8 mouse cellular contexts compared by ENCODE assay signal in genomic region chr13:44673967-44674357, GRCm38 (mm10). TPM values are rescaled to one million over a fixed set of nuclear protein-coding genes. Genes with fewer than 3 reads are reported as not detected.
DNase-seq lines count a peak whose midpoint lies in the region; ATAC-seq lines count a peak whose summit lies in the region.

No protein-coding gene starts in this region.

- H3K36me3 ChIP-seq in midbrain, embryonic 15.5 days (replicated peaks), result no peaks in the 10 kb centered on the region
- no peaks in the 10 kb centered on the region for H3K36me3 ChIP-seq in midbrain, embryonic 11.5 days (ENCODE audit: control insufficient read depth, insufficient read depth, low read length)
- H3K36me3 ChIP-seq in limb, embryonic 12.5 days, result no peaks in the 10 kb centered on the region
- H3K36me3 ChIP-seq in stomach, embryonic 16.5 days (ENCODE audit: control insufficient read depth, insufficient read depth, low read length), result no peaks in the 10 kb centered on the region

- H3K4me2 ChIP-seq in midbrain, embryonic 15.5 days, result peak overlapping the region; percentile 9; the same call in 1 of the 2 replicates
- no peak overlapping the region for H3K4me2 ChIP-seq in midbrain, embryonic 11.5 days
- H3K4me2 ChIP-seq in limb, embryonic 12.5 days, result peak overlapping the region; percentile 52
- peak overlapping the region; percentile 44 for H3K4me2 ChIP-seq in stomach, embryonic 16.5 days (ENCODE audit: low read depth, low read length)

- H3K4me1 ChIP-seq in midbrain, embryonic 15.5 days, result 0 out of 2 replicates have a peak, but pooled peaks cover 3% of the 10 kb centered on the region
- H3K4me1 ChIP-seq in midbrain, embryonic 11.5 days (ENCODE audit: control insufficient read depth, insufficient read depth, low read length), result no peaks in the 10 kb centered on the region
- peaks cover 14% of the 10 kb centered on the region for H3K4me1 ChIP-seq in limb, embryonic 12.5 days (replicated peaks)
- H3K4me1 ChIP-seq in stomach, embryonic 16.5 days (ENCODE audit: control insufficient read depth, insufficient read depth, low read length), result peaks cover 9% of the 10 kb centered on the region; the same call in 1 of the 2 replicates

- H3K9me3 ChIP-seq in midbrain, embryonic 15.5 days, result no peaks in the 10 kb centered on the region
- no peaks in the 10 kb centered on the region for H3K9me3 ChIP-seq in midbrain, embryonic 11.5 days (ENCODE audit: control insufficient read depth, low read length)
- no peaks in the 10 kb centered on the region for H3K9me3 ChIP-seq in limb, embryonic 12.5 days
- no peaks in the 10 kb centered on the region for H3K9me3 ChIP-seq in stomach, embryonic 16.5 days (replicated peaks; ENCODE audit: control insufficient read depth, low read length)

- intact Hi-C loops in left cerebral cortex, postnatal 25 days (cut with DNase I), result no loop called here

- H3K27me3 ChIP-seq in midbrain, embryonic 15.5 days (replicated peaks), result no peaks in the 10 kb centered on the region
- no peaks in the 10 kb centered on the region for H3K27me3 ChIP-seq in midbrain, embryonic 11.5 days (ENCODE audit: control insufficient read depth, insufficient read depth, low read length)
- H3K27me3 ChIP-seq in limb, embryonic 12.5 days, result peaks cover 20% of the 10 kb centered on the region
- H3K27me3 ChIP-seq in stomach, embryonic 16.5 days (ENCODE audit: control insufficient read depth, insufficient read depth, low read length), result 0 out of 2 replicates have a peak, but pooled peaks cover 3% of the 10 kb centered on the region

- ATAC-seq in cerebellum, adult (ENCODE audit: insufficient number of reproducible peaks, low FRiP score, low TSS enrichment), result peak; percentile 52
- no peak for ATAC-seq in midbrain, embryonic 15.5 days (replicated peaks)
- no peak for ATAC-seq in midbrain, embryonic 11.5 days (ENCODE audit: low FRiP score)
- no peak for ATAC-seq in limb, embryonic 12.5 days (ENCODE audit: insufficient number of reproducible peaks, insufficient read depth, low FRiP score, low TSS enrichment, low read depth)
- ATAC-seq in stomach, embryonic 16.5 days (ENCODE audit: insufficient read depth, low FRiP score), result no peak

- WGBS in midbrain, embryonic 15.5 days, result 35% methylated on average over 12 of the region's 12 CpGs
- 39% methylated on average over 12 of the region's 12 CpGs for WGBS in midbrain, embryonic 11.5 days
- 25% methylated on average over 12 of the region's 12 CpGs for WGBS in limb, embryonic 12.5 days
- 17% methylated on average over 12 of the region's 12 CpGs for WGBS in stomach, embryonic 16.5 days

- DNase-seq in cerebellum, postnatal 10 days, result no peak
- DNase-seq in midbrain, embryonic 11.5 days (ENCODE audit: low spot score, missing footprints), result no peak
- no peak for DNase-seq in left cerebral cortex, postnatal 25 days (ENCODE audit: low spot score in 2 of 2)
- no peak for DNase-seq in urinary bladder, postnatal 36 days (ENCODE audit: low spot score in 2 of 2)

- H3K4me3 ChIP-seq in midbrain, embryonic 15.5 days, result no peak overlapping the region
- no peak overlapping the region for H3K4me3 ChIP-seq in midbrain, embryonic 11.5 days (ENCODE audit: low read depth, low read length)
- 0 out of 2 replicates have a peak overlapping the region, but pooled peaks have one; percentile 13 for H3K4me3 ChIP-seq in limb, embryonic 12.5 days (replicated peaks)
- peak overlapping the region; percentile 31 for H3K4me3 ChIP-seq in stomach, embryonic 16.5 days (replicated peaks; ENCODE audit: low read length)

- no peak overlapping the region for H3K27ac ChIP-seq in midbrain, embryonic 15.5 days
- no peak overlapping the region for H3K27ac ChIP-seq in midbrain, embryonic 11.5 days (ENCODE audit: low read depth, low read length)
- H3K27ac ChIP-seq in limb, embryonic 12.5 days, result no peak overlapping the region
- no peak overlapping the region; the same call in 1 of the 2 replicates for H3K27ac ChIP-seq in stomach, embryonic 16.5 days (ENCODE audit: low read length)

- no peak overlapping the region for H3K9ac ChIP-seq in midbrain, embryonic 15.5 days
- H3K9ac ChIP-seq in midbrain, embryonic 11.5 days (ENCODE audit: low read length), result no peak overlapping the region
- H3K9ac ChIP-seq in limb, embryonic 12.5 days (replicated peaks), result no peak overlapping the region
- 0 out of 2 replicates have a peak overlapping the region, but pooled peaks have one; percentile 29 for H3K9ac ChIP-seq in stomach, embryonic 16.5 days (ENCODE audit: low read length)

RNA-seq across cellular contexts. Expression of gene Jarid2, which starts 55.3 kb away (rescaled TPM):
- polyA plus RNA-seq in midbrain, embryonic 15.5 days (2015; fragmentation: Nextera tagmentation; extraction: Ambion mirVana), result 40.7 and 44.7 TPM in 2 replicates
- polyA plus RNA-seq in midbrain, embryonic 11.5 days (2014; fragmentation: Nextera tagmentation; extraction: Ambion mirVana), result 37.4 and 42.5 TPM in 2 replicates
- 57.4 and 63.8 TPM in 2 replicates for polyA plus RNA-seq in limb, embryonic 12.5 days (2016; fragmentation: Nextera tagmentation; extraction: Ambion mirVana)
- polyA plus RNA-seq in stomach, embryonic 16.5 days (2015; fragmentation: Nextera tagmentation; extraction: Ambion mirVana), result 27.6 and 28.4 TPM in 2 replicates
- total RNA-seq in left cerebral cortex, postnatal 25 days (2021), result 10 to 100 TPM; 34.4 to 35.7 TPM

Comparison
In these comparisons a context has a peak if more than half of its experiments do, and no peak if none do; other contexts are left out.
1. H3K4me3 ChIP-seq: peak in limb, embryonic 12.5 days (single experiment) and stomach, embryonic 16.5 days (single experiment); none in midbrain, embryonic 15.5 days (single experiment) and midbrain, embryonic 11.5 days (single experiment).